Mouse (Mus musculus): Measurements from ENCODE around the gene Fbxo28.
"Not testable (repeated sequence)": the region's sequence is repeated elsewhere in the genome, so short reads cannot be mapped to it uniquely, and the experiment has no call there.

The Fbxo28 gene

GRCm38 (mm10) chr1:182341993-182342392 is 564 bp upstream of the Fbxo28 start:
- DNase-seq (ENCODE audit: low spot score in 2 of 2), result no peak

GRCm38 (mm10) chr1:182340281-182340680 is 1.1 kb downstream of the Fbxo28 start:
- DNase-seq (ENCODE audit: low spot score in 2 of 2), result no peak

- DNase-seq (ENCODE audit: low spot score in 2 of 2), result no peak
Measured at GRCm38 (mm10) chr1:182338961-182339565, 2.4 kb downstream of the Fbxo28 start.

GRCm38 (mm10) chr1:182333766-182334437 is 7.5 kb downstream of the Fbxo28 start:
- no peak for DNase-seq (ENCODE audit: low spot score in 2 of 2)

- DNase-seq (ENCODE audit: low spot score in 2 of 2), result no peak
Measured at GRCm38 (mm10) chr1:182332090-182333034, 9.1 kb downstream of the Fbxo28 start.

- DNase-seq (ENCODE audit: low spot score in 2 of 2), result no peak
Measured at GRCm38 (mm10) chr1:182325919-182326318, 15.5 kb downstream of the Fbxo28 start.

- DNase-seq (ENCODE audit: low spot score in 2 of 2), result no peak
Measured at GRCm38 (mm10) chr1:182324552-182324951, 16.9 kb downstream of the Fbxo28 start.

- DNase-seq (ENCODE audit: low spot score in 2 of 2), result no peak
Measured at GRCm38 (mm10) chr1:182323139-182323538, 18.3 kb downstream of the Fbxo28 start.

- no peak for DNase-seq (ENCODE audit: low spot score in 2 of 2)
Measured at GRCm38 (mm10) chr1:182314201-182314600, 27.2 kb downstream of the Fbxo28 start.

GRCm38 (mm10) chr1:182313181-182313580 is 28.2 kb downstream of the Fbxo28 start:
- DNase-seq (ENCODE audit: low spot score in 2 of 2), result no peak

- no peak for DNase-seq (ENCODE audit: low spot score in 2 of 2)
Measured at GRCm38 (mm10) chr1:182311376-182311775, 30.1 kb downstream of the Fbxo28 start.

- DNase-seq (ENCODE audit: low spot score in 2 of 2), result no peak
Measured at GRCm38 (mm10) chr1:182310316-182310715, 31.1 kb downstream of the Fbxo28 start.

GRCm38 (mm10) chr1:182309403-182309802 is 32.0 kb downstream of the Fbxo28 start:
- no peak for DNase-seq (ENCODE audit: low spot score in 2 of 2)

GRCm38 (mm10) chr1:182302916-182303315 is 38.5 kb downstream of the Fbxo28 start:
- no peak for DNase-seq (ENCODE audit: low spot score in 2 of 2)

- no peak for DNase-seq (ENCODE audit: low spot score in 2 of 2)
Measured at GRCm38 (mm10) chr1:182302176-182302870, 39.1 kb downstream of the Fbxo28 start.

- DNase-seq (ENCODE audit: low spot score in 2 of 2), result no peak
Measured at GRCm38 (mm10) chr1:182297821-182298220, 43.6 kb downstream of the Fbxo28 start.

- no peak for DNase-seq (ENCODE audit: low spot score in 2 of 2)
Measured at GRCm38 (mm10) chr1:182297246-182297645, 44.2 kb downstream of the Fbxo28 start.

- no peak for DNase-seq (ENCODE audit: low spot score in 2 of 2)
Measured at GRCm38 (mm10) chr1:182296816-182297215, 44.6 kb downstream of the Fbxo28 start.

GRCm38 (mm10) chr1:182296141-182296540 is 45.3 kb downstream of the Fbxo28 start:
- DNase-seq (ENCODE audit: low spot score in 2 of 2), result no peak

- DNase-seq (ENCODE audit: low spot score in 2 of 2), result no peak
Measured at GRCm38 (mm10) chr1:182292291-182292690, 49.1 kb downstream of the Fbxo28 start.

- DNase-seq (ENCODE audit: low spot score in 2 of 2), result not testable (repeated sequence)
Measured at GRCm38 (mm10) chr1:182290741-182291140, 50.7 kb downstream of the Fbxo28 start.

- peak in 1 of 2 experiments; percentile 4 for DNase-seq (ENCODE audit: low spot score in 2 of 2)
Measured at GRCm38 (mm10) chr1:182289781-182290180, 51.6 kb downstream of the Fbxo28 start.
